Mouse (Mus musculus): ENCODE data around the gene Platr17.
"Not testable (repeated sequence)": the region's sequence is repeated elsewhere in the genome, so short reads cannot be mapped to it uniquely, and the experiment has no call there.

The Platr17 gene

DNA sequence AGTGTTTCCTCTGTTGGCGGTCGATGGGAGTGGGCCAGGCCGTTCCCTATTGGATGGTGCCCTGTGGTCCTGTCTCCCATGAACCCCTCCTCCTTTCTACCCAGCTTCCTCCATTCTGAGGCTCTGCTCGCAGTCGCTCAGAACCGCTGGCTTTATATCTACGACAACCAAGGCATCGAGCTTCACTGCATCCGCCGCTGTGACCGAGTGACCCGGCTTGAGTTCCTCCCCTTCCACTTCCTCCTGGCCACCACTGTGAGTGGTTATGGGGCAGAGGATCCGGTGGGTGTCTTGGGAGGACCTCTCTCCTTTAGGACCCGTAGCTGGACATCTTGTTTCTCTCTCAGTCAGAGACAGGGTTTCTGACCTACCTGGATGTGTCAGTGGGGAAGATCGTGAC lies 38.5 kb downstream of the Platr17 start:
- DNase-seq, result no peak

DNA sequence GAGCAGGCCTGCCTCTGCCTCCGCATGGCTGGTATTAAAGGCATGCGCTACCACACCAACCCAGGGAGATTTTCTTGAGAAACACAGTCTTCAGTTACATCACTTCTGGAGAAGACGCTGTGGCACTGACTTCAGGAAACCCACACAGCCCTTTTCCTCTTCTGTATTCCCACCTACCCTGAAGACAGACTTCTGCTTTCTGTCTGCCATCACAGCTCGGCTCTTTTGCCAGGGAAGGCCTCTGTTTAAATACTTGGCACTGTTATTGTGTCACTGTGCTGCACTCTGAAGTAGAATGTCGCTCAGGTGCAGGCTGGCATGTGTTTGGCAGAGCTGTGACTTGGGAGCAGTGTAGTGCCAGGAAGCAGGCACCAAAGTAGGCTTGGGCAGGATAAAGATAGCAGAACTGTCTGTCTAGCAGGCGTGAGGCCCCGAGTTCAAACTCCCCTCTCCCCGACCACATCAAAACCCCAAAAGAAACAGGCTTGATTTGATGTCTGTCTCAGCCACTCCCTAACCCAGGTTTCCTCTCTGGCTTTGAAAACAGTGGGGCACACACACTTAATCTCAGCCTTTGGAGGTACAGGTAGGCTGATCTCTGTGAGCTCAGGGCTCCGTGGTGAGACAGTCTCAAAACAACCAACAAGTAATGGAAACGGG lies 42.6 kb downstream of the Platr17 start:
- no peak for DNase-seq

DNA sequence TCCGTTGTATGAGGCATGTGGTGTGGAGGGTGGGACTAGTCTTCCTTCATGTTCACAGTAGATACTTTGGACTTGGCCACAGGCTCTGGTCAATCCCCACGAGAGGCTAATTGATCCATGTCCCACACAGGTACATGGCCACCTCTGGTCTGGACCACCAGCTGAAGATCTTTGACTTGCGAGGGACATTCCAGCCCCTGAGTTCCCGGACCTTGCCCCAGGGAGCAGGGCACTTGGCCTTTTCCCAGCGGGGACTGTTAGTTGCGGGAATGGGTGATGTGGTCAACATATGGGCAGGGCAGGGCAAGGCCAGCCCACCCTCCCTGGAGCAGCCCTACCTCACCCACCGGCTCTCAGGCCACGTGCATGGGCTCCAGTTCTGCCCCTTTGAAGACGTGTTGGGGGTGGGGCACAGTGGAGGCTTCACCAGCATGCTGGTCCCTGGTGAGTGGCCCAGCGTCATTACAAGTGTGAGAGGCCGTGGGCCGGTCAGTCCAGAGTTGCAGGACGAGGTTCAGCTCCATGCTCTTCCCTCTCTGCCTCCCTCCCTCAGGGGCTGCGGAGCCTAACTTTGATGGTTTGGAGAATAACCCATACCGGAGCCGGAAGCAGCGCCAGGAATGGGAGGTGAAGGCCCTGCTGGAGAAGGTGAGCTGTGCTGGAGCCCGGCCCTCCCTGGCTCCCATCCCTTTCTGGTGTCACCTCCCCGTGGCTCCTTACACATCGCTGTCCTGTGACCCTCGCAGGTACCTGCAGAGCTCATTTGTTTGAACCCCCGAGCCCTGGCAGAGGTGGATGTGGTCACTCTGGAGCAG lies 43.4 kb downstream of the Platr17 start:
- DNase-seq, result no peak

DNA sequence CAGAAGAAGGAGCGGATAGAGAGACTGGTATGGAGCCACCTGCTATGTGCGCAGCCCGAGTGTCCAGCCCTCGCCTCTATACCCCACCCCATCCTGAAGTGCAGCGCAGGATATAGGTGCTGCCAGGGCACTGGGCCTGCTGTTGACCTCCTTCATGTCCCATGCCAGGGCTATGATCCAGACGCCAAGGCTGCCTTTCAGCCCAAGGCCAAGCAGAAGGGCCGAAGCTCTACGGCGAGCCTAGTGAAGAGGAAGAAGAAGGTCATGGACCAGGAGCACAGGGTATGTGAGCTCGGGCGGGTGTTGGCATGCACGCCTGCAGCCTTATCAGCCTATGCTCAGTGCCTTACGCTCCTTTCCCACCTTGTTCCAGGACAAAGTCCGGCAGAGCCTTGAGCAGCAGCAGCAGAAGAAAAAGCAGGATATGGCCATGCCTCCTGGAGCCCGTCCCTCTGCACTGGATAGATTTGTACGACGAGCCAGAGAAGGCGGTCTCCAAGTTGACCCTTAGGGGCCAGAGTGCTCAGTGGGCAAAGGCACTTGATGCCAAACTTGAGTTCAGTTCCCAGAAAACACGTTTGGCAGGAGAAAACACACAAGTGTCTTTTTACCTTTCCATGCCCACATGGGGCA lies 44.1 kb downstream of the Platr17 start:
- DNase-seq, result no peak

DNA sequence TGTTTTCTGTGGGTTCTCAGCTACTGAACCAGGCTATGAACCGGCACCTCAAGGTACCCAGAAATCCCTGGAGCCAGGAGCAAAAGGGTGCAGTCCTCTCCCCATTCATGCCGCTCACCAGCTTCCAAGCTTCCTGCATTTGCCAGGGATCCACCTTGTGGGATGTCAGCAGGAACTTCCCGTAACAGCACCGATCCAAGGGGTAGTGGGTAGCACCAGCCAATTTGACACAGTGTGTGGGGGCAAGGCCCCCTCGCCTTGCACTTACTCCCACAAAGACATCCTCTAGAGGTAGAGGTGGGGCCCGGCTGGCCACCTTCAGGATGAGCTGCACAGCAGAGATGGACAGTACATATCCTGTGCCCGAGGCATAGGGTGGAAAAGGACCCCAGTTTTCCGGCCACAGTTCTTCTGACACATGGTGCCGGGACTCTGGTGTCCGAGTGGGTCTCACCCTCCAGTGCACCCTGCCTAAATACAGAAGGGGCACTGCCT lies 45.2 kb downstream of the Platr17 start:
- no peak for DNase-seq

DNA sequence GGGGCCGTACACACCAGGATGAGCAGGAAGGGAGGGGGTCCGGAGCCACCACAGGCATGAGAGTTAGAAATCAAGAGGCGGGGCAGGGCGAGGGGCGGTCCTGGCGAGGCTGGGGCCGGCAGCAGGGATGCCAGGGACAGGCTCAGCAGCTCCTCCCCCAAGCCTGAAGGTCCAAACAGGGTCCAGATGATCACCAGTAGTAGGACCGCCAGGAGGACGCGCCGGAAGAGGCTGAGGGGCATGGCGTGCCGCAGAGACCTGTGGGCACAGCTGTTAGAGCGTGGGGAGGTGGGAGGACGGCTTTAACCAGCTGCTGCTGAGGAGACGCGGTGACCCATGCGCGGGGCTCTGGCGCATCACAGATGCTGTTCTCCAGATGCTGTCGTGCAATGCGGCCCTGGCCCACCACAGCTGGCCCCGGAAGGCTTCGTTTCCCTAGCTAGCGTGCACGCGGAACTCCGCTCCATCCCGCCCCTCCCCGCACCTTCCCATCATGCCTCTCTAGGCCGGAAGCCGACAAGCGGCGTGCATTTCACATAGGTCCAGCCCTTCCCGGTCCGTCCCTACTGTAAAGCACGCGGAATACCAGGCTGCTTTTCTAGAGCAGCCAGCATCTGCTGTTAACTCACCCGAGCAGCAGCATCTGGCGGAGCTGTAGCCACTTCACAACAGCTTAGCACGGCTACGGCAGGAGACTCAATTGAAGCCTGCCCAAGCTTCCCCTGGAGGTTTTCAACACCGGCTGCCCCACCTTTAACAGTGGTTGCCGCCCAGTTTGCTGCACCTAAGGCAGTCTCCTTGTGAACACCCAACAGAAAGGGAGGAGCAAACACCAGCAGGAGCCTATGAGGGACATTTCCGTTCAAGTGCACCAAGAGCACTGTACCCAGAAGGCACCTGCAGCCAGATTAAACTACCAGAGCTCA lies 46.3 kb downstream of the Platr17 start, which contains the start of gene B3galt4:
TSS of gene B3galt4 (minus strand) at position 468 of the 926 bp plus-strand sequence.
- DNase-seq, result peak; percentile 68 to 72

DNA sequence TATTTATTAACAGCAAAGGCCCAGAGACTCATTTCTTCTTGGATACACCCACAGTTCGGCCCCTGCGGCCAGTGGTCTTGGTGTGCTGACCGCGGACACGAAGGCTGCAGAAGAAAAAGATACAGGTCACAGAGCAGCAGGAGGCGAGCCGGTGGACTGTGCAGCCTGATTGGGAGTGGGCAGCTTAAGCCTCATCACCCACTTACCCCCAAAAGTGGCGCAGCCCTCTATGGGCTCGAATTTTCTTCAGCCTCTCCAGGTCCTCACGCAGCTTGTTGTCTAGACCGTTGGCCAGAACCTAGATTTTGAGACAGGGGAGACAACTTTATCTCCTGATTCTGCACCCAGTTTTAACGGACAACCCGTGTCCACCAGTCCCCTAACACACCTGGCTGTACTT lies 47.1 kb downstream of the Platr17 start:
- not testable (repeated sequence) for DNase-seq

DNA sequence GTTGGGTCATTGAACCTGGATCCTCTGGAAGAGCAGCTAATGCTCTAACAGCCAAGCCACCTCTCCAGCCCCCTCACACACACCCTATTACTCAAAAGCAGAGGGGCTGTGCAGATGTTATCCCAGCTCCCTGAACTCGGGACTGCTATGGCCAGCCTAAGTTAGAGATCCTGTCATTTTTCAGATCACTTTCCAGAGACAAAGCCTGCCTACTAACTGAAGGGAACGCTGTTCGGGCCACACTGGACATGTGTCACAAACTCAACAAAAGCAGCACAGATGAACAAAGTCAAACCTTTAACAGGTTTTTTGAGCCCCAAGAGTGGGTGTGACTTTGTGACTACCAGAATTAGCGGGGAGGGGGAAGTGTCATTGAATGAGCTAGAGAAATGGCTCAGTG lies 47.9 kb downstream of the Platr17 start:
- no peak for DNase-seq

DNA sequence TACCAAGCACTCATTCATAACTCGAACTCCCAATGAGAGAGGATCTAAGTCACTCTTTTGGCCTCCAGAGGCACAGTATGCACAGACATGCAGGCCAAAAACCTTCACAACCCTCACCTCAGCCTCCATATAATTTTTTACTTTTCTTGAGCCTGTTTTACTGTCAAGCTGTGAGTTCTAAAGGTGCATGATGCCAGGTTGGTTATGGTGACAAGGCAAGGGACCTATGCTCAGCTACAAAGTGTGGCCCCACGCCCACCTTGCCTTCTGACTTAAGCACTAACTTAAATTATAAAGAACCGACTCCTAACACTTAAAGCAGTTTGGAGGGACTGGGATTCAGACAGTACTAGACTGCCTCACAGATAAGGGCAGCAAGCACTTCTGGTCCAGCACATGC lies 48.4 kb downstream of the Platr17 start:
- no peak for DNase-seq

DNA sequence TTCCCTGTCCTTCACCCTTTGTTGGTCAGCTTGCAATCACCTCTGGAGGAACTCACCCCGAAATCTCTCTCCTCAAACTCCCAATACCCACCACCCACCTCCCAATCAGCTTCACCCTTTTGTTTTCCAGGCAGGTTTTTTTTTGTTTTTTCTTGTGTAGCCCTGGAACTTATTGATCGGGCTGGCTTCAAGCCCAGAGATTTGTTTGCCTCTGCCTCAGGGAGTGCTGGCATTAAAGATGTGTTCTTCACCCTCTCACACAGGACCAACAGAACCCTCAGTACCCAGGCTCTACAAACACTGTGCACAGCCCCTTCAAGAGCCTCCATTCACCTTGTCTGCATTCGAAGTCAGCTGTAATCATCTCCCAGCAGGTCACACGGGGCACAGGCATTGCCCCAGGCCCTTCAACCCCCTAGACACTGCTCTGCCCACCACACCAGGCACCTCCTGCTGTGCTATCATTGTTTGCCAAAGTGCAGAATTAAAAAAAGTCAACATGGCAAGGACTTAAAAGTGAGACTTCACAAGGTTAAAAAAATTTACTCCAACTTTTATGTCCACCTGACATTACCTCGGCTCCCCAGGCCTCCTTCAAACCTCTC lies 49.1 kb downstream of the Platr17 start:
- DNase-seq, result no peak

DNA sequence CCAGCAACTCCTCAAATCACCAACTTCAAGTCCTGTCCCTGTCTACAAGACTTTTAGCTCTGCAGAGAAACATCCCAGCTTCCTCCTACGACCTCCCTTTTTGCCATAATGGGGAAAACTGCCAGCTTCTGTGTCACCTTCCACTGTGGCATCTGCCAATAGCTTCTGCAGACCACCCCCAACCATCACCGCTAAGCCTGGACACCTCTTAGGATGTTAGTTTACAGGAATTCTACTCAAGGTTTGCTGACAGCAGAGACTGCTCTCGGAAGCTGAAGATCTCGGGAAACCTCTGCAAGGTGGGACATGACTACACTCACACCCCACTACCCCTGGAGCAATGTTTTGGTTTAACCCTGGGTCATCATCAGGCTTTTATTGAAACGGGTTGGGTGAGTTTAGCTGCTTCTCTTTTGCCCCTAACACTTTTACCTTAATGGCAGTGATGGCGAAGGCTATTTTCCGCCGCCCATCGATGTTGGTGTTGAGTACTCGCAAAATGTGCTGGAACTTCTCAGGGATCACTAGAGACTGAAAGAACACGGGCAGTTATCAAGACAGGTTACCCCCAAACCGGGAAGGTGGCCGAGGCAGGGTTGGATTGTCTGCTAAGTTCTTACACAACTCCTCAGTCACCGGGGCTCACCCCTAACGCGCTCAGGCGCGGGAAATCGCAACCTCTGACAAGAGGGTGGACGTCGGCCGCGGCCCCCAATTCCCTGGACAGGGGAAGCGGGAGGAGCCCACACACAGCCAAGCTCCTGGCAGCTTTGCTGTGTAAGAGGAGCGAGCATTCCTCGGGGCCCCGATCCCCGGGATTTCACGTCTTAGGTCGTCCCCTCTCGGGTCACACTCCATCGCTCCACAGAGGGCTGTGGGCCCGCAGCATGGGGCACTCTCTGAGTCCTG lies 50.0 kb downstream of the Platr17 start:
- no peak for DNase-seq

DNA sequence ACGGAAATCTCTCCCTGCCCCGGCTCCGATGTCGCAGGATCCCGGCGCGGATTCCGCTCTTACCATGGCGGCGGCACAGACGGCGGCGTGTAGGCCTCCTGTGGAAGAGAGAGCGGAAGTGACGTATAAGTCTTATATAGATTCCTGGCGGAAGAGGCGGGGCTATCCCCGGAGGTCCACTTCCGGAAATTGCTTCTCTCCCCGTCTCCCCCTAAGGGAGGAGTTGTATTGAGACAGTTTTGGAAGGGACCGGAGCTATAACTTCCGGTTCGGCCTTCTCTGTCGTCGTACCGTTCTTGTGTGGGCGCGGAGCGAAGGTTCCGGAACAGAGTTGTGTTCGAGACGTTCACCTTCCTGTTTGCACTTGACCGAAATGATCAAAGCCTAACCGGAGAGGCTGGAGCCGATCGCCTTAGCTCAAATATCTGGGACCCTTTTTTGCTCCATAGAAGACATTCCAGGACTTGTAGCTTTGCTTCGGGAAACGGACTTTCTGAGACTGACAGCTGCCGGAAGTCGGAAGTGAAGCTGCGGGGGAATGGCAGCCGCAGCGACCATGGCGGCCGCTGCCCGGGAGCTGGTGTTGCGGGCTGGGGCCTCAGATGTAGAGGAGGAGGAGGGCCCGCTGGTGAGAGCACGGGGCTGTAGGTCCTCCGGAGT lies 50.8 kb downstream of the Platr17 start, which contains the start of the genes Vps52 and Rps18:
TSS of gene Vps52 (plus strand) at position 258 of the 660 bp plus-strand sequence.
TSS of gene Rps18 (minus strand) at position 447 of the 660 bp plus-strand sequence.
- DNase-seq, result peak; percentile 95 to 97

Measured in cerebellum, adult 18-20 months (tissue).